Mouse (Mus musculus) cerebellum, adult 8-10 months (tissue): ENCODE results near the gene Fn1.

Experiments
- DNase-seq: peaks from one replicate; pipeline ENCODE4 v3.0.0; 2022

The Fn1 gene

GRCm38 (mm10) chr1:71594268-71594667, 58.7 kb downstream of the Fn1 start:
- DNase-seq = no peak

- DNase-seq = no peak
Observed at GRCm38 (mm10) chr1:71593184-71593583, 59.8 kb downstream of the Fn1 start.

GRCm38 (mm10) chr1:71590038-71590437, 63.0 kb downstream of the Fn1 start:
- no peak for DNase-seq

GRCm38 (mm10) chr1:71586658-71587057, 66.3 kb downstream of the Fn1 start:
- DNase-seq = no peak

- no peak for DNase-seq
Observed at GRCm38 (mm10) chr1:71583900-71584299, 69.1 kb downstream of the Fn1 start.

GRCm38 (mm10) chr1:71583302-71583701, 69.7 kb downstream of the Fn1 start:
- DNase-seq = no peak

GRCm38 (mm10) chr1:71580408-71580807, 72.6 kb downstream of the Fn1 start:
- no peak for DNase-seq

- no peak for DNase-seq
Observed at GRCm38 (mm10) chr1:71579526-71579925, 73.5 kb downstream of the Fn1 start.

GRCm38 (mm10) chr1:71576837-71577236, 76.2 kb downstream of the Fn1 start:
- DNase-seq = no peak

GRCm38 (mm10) chr1:71575987-71576386, 77.0 kb downstream of the Fn1 start:
- DNase-seq = peak; percentile 34

- DNase-seq = no peak
Observed at GRCm38 (mm10) chr1:71570116-71570515, 82.9 kb downstream of the Fn1 start.

- no peak for DNase-seq
Observed at GRCm38 (mm10) chr1:71567884-71568605, 85.0 kb downstream of the Fn1 start.

GRCm38 (mm10) chr1:71564291-71564690, 88.7 kb downstream of the Fn1 start:
- DNase-seq = no peak

- no peak for DNase-seq
Observed at GRCm38 (mm10) chr1:71560626-71561025, 92.4 kb downstream of the Fn1 start.

GRCm38 (mm10) chr1:71556688-71557612, 96.0 kb downstream of the Fn1 start, which contains the start of gene Atic:
Gene Atic, plus strand, starts transcription at chr1:71557150.
- DNase-seq = peak; percentile 79

GRCm38 (mm10) chr1:71550626-71551195, 102.3 kb downstream of the Fn1 start:
- DNase-seq = no peak

- peak; percentile 5 for DNase-seq
Observed at GRCm38 (mm10) chr1:71540437-71540836, 112.6 kb downstream of the Fn1 start.

- DNase-seq = no peak
Observed at GRCm38 (mm10) chr1:71539641-71540040, 113.4 kb downstream of the Fn1 start.
